Mouse (Mus musculus): Measurements from ENCODE around the gene Mrps5.

- TF ChIP-seq POLR2A (IDR thresholded peaks at IDR 0.05; ENCODE audit: low read depth, low read length) (no peak), CTCF (IDR thresholded peaks at IDR 0.05; ENCODE audit: extremely low read depth, insufficient read depth, insufficient read length, insufficient replicate concordance) (no peak)
Observed at GRCm38 (mm10) chr2:127588897-127589296, 1.9 kb downstream of the Mrps5 start.

Data from spleen, adult 2 months (tissue).